Mouse (Mus musculus): ENCODE measurements around the gene Sema4d. TPM values are rescaled to one million over a fixed set of nuclear protein-coding genes. Genes with fewer than 3 reads are reported as not detected.
A peak's percentile ranks its signal among the peaks of the same experiment; 100 is the strongest.
"Not testable (repeated sequence)": the region's sequence is repeated elsewhere in the genome, so short reads cannot be mapped to it uniquely, and the experiment has no call there.

Gene Sema4d
- polyA plus RNA-seq, 1 experiment: 7.5 TPM

DNA sequence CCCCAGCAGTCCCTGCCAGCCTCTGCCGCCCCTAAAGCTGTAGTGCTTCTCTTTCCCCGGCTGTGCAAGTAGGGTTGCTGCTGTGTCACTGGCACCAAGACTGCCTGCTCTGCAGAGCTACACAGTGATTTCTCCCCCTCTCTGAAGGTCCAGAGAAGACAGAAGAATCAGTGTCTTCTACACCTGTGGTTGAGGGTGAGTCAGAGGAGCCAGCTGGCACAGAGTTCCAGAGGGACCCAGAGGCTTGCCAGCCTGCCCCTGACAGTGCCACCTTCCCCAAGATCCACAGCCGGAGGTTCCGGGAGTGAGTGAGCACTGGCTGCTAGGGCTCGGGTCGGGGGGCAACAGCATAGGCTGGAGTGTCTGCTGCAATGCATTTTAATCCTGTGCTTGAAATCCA is 114.9 kb downstream of the Sema4d start:
- no peak for DNase-seq (ENCODE audit: low read depth)

DNA sequence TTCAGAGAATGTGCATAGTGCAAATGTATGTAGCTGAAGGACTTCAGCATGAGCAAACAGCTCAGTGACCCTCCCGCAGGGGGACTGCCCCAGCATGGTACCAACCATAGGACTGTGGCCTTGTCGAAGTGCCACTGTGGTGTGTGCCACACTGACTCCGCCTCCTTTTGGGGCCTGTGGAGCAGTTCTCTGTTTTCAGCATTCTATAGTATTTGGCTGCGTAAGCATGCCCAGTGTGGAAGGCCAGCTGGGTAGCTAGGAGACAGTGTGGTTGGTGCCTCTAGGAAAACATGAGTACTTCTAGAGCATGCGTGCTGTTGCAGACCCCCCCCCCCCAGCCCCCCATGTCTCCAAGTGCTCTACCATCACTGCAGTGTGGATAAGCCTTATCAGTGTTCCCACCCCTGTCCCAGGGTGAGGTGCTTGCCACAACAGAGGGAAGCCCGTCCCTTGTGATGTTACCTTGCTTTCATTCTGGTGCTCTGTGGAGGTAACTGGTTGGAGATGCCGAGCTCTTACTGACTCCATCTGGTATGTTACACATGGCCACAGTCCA is 115.8 kb downstream of the Sema4d start:
- no peak for DNase-seq (ENCODE audit: low read depth)

DNA sequence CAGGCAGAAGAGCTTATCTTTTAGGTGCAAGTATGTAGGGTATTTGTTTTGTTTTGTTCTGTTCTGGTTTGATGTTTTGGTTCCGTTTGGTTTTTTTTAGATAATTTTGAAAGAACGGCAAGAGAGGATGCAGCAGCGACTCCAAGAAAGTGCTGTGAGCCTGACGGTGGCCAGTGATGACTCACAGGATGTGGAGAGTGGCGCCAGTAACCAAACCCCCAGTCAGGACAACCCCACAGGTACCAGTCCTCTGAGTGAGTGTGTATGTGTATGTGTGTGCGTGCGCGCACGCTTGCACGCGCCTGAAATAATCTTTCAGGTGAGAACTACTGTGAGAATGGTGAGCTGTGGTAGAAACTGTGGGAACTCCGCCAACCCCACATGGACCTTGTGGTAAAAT is 116.5 kb downstream of the Sema4d start:
- no peak for DNase-seq (ENCODE audit: low read depth)

DNA sequence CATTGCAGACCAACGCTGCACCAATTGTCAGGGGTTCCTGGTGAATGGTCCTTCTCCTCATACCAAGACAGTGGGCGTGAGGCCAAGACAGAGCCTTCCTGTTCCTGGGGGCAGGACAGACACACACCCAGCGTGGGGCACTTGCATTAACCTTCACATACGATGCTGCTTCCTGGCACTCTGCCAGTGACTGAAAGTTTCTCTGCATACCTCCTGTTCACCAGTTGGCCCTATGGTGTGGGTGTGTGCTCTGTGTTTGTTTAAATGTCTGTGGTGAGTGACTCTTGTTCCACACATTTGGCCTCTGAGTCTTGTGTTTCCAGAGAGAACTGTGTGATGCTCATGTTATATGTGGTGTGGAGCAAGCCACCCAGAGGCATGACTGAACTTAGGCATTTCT is 116.9 kb downstream of the Sema4d start:
- no peak for DNase-seq (ENCODE audit: low read depth)

DNA sequence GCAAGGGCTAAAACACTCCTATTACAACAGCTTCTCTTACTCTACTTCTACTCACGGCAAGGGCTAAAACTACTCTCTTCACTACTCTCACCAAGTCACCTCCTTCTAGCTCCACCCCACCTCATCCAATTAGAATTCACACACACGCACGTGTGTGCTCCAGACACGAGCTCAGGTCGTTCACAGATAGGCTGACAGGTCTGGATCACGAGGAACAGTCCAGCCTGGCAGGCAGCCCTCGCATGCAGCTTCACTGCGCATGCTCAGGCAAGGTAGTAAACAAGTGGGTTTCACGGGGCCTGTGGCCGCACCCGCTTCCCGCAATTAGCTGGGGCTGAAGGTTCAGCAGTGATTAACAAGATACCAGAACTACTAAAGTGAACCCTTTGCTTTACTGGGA is 125.4 kb downstream of the Sema4d start:
- not testable (repeated sequence) for DNase-seq (ENCODE audit: low read depth)

DNA sequence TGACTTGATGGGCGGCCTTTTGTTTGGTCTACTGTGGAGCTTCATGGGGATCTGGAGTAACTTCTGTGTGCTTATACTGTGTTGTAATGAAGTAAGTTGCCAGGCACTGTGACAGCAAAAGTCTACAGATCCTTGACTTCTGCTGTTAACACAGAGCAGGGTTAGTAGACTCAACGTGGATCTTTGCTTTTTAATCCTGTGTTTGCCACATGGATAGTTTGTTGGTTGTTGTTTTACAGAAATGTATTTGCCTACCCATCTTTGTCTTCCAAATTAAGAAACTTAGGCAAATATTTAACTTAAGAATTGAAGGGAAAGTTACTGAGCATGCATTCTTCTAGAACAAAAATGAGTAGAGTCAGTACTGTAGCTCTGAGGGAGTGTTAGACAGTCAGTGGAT is 130.0 kb downstream of the Sema4d start:
- no peak for DNase-seq (ENCODE audit: low read depth)

DNA sequence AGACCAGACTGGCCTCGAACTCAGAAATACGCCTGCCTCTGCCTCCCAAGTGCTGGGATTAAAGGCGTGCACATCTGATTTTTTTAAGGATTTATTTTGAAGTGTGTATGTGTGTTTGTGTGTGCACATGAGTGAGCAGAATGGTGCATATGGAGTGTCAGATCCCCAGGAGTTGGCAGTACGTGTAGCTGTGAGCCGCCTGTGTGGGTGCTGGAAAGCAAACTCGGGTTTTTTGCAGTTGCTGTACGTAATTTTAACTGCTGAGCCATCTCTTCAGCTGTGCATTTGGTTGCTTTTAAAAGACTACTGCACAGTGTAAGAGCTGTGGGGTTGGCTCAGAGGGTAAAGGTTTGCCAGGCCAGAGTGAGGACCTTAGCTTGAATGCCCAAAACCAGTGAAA is 134.0 kb downstream of the Sema4d start:
- DNase-seq (ENCODE audit: low read depth): no peak

DNA sequence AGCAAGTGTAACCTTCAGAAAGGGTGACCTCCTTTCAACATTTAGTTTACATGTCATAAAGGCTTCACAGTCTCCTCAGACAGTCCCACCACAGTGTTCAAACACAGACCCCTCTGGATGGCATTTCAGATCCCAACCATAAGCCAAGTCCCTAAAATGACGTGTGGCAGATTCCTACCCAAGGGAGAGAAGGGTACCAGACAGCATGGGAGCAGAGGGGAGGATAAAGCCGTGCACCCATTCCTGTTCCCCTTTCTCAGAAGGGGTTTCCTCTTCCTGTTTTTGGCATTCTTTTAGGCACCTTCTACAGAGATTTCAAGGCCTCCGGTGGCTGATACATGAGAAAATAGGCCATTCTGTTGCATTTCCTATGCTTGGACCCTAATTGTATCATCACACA is 135.5 kb downstream of the Sema4d start:
- DNase-seq (ENCODE audit: low read depth): no peak

DNA sequence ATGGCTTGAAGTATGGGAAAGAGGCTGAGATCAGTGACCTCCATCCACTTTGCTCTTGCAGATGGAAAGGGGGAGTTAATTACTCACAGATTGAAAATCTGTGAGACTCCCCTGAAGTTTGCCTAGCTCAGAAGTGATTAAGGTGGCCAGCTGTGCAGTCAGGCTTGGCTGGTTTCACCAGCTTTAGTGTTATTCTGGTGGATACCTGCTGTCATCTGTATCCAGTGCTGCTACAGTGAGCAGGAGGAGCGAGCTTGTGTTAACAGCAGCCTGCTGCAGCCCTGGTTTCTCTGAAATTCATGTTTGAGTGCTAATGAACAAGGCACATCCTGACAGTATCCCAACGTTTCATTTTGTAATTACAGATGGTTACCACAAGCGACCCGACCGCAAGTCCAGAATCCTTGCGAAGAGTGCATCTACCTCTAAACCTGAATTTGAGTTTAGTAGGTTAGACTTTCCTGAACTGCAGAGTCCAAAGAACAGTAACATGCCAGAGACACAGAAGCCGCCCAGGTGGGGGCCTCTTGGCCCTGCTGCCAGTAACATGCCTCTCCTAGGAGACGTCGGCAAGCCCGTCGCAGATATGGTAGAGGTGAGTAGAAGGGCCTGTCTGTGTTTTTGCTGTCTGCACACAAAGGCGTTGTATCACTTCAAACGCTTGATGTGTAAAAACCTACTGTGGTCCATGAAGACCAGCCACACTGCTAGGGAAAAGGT is 136.9 kb downstream of the Sema4d start:
- DNase-seq (ENCODE audit: low read depth): no peak

DNA sequence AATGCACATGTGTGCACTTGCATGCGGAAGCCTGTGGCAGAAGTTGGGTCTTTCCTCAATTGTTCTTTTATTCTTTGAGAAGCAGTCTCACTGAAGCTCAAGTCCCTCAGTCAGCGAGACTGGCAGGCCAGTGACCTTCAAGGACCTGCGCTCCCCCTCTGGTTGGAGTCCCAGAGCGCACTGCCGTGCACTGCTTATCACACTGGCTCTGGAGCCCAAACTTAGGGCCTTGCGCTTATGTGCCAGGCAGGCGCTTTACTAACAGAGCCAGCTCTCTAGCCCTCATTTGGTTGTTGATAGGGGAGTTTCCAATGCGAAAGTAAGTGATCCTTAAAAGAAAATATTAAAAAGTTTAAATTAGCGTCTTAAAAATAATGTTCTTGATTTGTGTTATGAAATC is 139.6 kb downstream of the Sema4d start:
- no peak for DNase-seq (ENCODE audit: low read depth)

DNA sequence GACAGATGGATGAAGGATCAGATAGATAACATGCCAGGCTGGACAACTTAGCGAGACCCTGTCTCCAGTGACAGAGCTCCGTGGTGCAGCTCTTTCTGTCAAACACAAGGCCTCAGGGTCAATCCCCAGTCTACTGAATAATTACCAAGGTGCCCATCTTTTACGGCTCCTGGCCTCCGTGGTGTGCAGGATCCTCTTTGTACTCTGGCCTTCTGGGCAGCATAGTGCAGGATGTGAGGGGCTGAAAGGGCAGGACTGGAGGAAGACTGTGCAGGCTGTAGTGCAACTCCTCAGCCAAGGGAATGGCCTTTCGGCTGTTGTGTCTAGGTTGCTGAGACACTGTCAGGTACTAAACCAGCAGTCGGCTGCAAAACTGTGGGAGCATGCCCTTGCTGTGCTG is 140.4 kb downstream of the Sema4d start:
- DNase-seq (ENCODE audit: low read depth): no peak

DNA sequence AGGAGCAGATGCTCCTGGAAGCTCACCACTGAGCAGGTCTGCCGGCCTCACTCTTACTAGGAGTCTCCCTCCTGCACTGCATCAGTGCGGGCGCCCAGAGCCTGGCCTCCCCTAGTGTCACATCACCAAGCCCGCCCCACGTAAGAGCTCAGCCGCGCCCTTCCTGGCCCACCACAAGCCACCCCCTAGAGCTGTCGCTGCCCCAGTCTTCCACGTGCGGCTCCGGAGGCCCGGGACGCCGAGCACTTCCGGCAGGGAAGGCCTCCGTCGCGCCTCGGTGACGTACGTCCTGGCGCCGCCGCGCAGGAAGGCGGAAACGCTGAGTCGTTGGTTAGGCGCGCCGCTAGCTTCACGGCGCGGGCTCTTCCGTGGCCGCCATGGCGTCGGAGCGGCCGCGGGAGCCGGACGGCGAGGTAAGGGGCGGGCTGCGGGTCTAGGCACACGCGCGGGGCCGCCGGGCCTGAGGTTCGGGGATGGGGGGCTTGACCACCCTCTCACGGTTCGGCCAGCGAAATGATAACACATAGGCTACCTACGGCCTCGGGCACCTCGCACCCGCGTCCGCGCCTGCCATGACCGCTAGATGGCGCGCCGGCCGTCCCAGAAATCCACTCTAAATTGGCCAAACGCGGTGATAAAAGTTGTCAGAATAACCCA is 142.0 kb downstream of the Sema4d start, which contains the start of gene Secisbp2:
Secisbp2 (plus strand) TSS at position 290 of the 657 bp plus-strand sequence.
- no peak for DNase-seq (ENCODE audit: low read depth)

DNA sequence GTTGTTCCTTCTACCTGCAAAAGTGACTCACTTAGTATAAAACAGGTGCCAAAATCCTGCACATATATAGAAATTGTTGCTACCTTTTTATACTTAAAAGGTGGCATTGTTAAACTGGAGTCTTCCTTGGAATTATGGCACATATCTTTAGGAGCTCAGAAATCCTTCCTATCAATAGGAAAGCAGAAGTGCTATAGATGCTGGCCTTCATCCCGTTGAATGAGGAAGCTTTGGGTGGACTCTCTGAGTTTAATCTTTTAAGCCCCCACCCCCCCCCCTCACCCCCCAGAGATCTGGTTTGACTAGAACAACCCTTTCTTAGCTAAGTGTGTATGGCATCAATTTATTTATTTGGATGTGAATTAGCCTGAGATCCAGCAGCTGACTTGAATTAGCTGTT is 143.8 kb downstream of the Sema4d start:
- DNase-seq (ENCODE audit: low read depth): no peak

DNA sequence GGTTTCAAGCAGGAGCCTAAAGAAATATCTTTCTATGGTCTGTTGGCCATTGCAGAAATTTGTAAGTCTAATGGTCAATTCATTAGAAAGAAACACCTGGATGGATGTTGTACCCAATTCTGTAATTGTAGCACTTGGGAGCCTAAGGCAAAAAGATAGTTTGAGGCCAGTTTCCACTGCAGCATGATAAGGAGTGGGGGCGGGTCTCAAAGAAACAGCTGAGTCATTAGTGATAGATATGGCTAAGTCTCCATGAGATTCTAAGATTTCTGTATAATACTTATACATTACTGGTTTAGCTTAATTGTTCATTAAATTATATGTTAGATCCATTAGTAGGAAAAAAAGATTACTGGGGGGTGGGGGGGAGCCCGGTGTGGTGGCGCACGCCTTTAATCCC is 145.3 kb downstream of the Sema4d start:
- DNase-seq (ENCODE audit: low read depth): no peak

DNA sequence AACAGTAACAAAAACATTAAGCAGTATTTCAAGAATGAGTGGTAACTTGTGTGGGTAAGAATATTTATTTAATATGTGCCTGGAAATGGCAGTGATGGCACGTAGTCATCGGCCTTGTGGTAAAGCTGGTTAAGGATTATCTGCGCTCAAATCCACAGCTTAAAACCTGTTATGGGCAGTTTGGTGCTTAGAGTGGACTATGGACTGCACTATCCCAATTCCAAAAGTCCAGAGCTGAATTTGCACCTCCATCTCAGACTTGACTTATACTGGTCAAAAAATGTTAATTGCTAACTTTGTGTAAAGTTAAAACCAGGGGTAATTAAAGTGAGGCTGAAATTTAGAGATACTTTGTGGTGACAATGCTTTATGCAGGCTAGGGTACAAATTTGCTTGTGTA is 145.8 kb downstream of the Sema4d start:
- no peak for DNase-seq (ENCODE audit: low read depth)

DNA sequence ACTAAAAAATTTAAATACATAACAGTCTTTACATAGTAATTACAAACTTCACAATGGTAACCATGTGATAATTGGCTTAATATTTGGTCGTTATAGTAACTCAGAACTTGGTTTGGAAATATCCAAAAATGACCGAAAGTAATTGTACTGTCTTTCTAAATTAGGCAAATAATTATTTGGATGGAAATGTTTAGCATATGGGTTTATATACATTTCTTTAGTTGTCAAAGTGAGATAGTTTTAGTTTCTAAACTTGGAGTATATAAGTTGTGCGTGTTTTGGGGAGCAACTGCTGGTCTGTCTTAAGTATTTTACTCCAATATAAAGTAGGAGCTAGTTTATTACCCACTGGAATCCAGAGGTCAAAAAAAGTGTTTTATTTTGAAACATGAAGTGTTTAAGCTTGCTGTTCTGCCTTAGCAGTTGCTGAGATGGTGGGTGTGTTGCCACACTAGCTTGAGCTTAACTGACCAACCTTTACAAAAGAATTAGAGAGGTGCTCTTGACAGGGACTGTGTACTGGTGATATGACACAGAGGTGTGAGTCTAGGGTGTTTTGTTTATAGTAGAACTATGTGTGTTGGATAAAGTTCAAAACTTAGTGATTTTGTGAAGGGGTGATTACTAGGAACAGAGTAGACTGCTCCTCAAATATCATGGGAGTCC is 147.1 kb downstream of the Sema4d start:
- DNase-seq (ENCODE audit: low read depth): no peak

DNA sequence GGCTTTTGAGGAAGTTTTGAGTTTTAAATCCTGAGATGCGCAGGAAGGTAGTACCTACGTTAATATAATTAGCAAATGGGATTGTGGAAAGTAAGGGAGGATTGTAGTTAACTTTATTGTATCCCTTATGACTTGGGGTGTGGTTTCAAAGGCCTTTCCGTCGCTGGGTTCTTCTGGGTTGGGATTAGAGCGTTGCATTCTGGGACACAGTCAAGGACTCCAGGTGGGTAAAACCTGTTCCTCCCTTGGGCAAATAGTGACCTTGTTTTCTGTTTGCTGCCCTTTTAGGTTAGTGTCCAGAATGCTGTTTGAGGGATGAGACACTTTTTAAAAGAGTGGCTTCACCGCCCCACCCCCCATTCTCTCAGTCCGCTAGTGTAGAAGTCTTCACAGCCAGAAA is 147.7 kb downstream of the Sema4d start:
- no peak for DNase-seq (ENCODE audit: low read depth)

DNA sequence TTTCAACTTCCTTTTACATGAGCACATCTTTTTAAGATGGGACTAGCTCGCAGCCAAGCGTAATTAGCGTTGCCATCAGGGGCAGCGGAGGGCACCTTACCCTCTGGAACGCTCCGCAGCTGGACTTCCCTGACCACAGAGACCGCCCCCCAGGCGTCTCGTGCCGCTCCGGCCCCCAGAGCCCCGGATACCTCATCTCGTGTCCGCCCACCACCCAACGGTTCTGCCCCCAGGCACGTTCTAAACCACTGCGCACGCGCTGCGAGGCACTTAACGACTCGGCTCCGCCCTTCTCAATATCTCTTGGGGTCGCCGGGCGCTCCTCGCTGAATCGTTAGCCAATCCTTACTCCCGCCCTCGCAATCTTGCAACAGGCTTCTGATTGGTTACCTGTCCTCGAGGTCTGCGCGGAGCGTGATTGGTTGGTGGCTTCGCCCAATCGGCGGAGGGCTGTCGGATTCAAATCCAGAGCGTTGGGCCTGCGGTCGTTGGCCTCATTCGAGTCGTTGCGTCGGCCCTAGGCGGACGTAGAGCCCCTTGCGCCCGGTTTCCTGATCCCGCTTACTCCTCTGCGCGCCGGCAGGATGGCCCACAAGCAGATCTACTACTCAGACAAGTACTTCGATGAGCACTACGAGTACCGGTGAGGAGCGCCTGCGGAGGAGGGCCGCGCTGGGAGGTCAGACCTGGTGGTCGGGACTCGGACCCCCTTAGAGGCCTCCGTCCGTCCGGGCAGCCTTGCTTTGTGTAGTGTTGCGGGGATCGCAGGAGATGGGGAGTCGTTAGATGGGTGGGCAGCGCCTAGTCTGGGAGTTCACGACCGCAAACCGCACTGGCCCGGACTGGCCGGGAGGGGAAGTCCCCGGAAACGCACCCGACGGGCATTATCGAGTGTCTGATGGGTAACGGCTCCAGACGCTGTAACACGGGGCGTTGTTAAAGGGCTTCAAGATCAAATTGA is 148.4 kb downstream of the Sema4d start, which contains the start of gene Cks2:
Cks2 (plus strand) TSS at position 404 of the 961 bp plus-strand sequence.
- peak; percentile 72 for DNase-seq (ENCODE audit: low read depth)

DNA sequence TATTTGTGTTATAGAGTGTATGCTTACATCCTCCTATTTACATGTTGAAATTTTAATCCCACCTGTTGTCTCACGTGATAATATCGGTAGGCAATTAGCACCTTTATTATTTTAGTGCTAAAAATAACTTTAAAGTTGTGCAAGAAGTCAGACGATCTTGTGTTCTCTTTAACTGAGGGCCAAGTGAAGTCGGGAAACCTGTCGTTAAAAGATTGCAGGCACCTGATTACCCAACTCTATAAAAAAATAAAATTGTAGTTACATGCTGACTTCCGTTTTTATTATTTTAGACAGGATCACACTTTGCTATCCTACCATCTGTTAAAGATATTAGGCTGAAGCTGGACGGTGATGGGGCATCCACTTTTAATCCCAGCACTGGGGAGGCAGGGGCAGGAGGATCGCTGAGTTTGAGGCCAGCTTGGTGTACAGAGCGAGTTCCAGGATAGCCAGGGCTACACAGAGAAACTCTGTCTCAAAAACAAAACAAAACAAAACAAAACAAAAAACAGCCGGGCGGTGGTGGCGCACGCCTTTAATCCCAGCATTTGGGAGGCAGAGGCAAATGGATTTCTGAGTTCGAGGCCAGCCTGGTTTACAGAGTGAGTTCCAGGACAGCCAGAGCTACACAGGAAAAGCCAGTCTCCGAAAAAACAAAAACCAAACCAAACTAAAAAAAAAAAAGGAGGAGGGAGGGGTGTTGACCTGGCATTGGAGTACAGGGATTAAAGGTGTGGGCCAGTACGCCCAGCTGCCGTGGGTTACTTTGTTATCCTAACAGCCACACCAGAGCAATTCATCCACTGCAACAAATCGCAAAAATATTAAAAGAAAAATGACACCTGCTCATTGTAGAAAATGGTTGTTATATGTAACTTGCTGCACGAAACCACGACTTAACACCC is 149.4 kb downstream of the Sema4d start:
- no peak for DNase-seq (ENCODE audit: low read depth)

DNA sequence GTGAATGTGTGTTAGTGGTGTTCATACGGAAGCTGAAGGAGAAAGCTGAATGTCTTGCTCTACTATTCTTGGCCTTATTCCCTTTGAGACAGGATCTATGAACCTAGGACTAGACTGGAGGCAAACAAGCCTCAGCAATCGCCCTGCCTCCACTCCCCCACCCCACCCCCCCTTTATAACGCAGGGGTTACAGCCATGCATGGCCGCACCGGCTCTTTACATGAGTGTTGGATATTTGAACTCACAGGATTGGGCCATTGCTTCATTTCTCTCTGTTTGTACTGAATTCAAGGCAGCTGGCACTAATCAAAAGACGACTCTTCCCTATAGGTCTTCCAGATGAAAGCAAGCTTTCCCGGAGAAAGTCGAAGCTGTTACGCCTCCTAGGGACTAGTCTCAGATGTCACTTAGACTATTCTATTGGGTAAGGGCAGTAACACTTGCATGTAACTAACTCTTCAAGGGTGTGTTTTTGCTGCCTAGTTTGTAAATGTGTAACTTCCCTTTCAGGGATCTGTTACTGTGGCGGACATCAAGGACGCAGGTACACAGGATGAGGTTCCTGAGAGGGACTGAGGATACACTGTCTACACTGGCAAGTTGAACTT is 151.3 kb downstream of the Sema4d start:
- DNase-seq (ENCODE audit: low read depth): no peak
